Mouse (Mus musculus) left cerebral cortex, adult 18-20 months (tissue): ENCODE measurements around the gene Unc13d. TPM values are rescaled to one million over a fixed set of nuclear protein-coding genes. Genes with fewer than 3 reads are reported as not detected.
"Not testable (repeated sequence)": the region's sequence is repeated elsewhere in the genome, so short reads cannot be mapped to it uniquely, and the experiment has no call there.

Source experiments
- DNase-seq, 2 experiments: peaks; one replicate each; pipeline ENCODE4 v3.0.0; 2021 to 2022; ENCODE audit warnings: low spot score in 2 of 2, mixed read lengths in 1 of 2
- total RNA-seq, 2 experiments: library from RNA; stranded (reverse); gene quantifications; 2 replicates each; pipeline ENCODE4 v1.2.3; 2021

Unc13d gene
- total RNA-seq, 2 experiments from 2014 or later: 1.8 to 2.7 TPM

GRCm38 (mm10) chr11:116100839-116101238, 23.1 kb upstream of the Unc13d start:
- no peak for DNase-seq

DNA sequence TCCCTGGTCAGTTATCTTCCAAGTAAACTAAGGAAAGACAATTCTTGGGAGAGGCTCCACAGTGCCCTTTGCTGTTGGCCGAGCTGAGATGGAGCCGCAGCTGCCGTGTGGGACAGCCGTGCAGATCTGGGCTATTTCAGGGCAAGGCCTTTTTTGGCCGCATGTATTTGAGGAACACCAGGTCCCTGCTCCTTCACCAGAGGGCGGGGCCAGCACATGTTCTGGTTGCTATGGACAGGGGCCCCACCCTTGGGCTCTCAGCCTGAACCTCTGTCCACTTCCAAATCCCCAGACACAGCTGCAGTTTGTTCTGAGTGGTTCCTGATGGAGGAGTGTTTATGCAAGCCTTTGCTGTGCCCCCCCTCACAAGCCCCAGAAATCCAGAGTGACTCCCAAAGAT, 22.6 kb upstream of the Unc13d start:
- no peak for DNase-seq

DNA sequence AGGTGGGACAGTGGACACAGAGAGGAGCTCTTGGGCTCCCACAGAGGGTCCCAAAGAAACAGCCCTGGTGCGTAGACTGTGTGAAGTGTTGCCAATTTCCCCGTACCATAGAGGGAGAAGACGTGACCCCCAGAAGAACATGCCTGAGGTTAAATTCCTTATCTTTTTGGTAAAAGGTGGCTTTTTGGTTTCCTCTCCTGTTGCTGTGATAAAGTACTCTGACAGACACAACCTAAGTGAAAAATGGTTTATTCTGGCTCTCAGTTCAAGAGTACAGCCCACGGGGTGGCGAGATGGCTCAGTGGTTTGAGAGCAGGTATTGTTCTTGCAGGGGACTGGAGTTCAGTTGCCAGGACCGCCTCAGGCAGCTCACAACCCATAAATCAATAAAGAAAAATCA, 21.7 kb upstream of the Unc13d start:
- DNase-seq: no peak

DNA sequence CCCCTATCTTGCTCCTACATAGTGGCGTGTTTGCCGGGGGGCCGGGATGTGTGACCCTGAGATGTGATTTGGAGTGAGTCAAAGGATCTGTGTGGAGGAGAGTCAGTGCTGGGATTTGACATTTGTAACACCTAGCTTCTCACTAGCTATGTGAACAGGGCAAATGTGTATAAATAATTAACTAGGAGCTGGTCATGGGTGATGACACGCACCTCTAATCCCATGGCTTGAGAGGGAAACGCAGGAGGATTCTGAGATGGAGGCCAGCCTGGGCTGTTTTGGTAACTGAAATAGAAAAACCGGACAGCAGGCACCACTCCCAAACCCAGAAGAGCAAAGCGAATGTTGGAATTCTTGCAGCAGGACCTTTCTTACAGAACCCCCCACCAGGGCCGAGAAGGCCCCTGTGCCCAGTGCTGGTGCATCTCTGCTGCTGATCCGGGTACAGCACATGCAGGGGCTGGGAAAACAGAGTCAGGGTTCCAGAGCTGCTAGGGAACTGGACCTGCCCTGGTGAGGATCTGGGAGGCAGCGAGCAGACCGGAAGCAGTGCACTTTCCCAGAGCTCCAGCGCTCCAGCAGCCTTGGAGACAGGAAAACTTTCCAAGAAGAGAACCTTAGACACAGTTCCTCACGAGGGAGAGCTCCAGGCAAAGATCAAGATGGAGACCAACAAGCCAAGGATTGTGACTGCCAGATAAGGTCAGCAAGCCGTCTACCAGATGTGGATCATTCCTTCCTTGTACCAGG, 21.1 kb upstream of the Unc13d start:
- DNase-seq: no peak

GRCm38 (mm10) chr11:116096213-116097108, 18.7 kb upstream of the Unc13d start:
- no peak for DNase-seq

- no peak for DNase-seq
Observed at GRCm38 (mm10) chr11:116095573-116095972, 17.8 kb upstream of the Unc13d start.

DNA sequence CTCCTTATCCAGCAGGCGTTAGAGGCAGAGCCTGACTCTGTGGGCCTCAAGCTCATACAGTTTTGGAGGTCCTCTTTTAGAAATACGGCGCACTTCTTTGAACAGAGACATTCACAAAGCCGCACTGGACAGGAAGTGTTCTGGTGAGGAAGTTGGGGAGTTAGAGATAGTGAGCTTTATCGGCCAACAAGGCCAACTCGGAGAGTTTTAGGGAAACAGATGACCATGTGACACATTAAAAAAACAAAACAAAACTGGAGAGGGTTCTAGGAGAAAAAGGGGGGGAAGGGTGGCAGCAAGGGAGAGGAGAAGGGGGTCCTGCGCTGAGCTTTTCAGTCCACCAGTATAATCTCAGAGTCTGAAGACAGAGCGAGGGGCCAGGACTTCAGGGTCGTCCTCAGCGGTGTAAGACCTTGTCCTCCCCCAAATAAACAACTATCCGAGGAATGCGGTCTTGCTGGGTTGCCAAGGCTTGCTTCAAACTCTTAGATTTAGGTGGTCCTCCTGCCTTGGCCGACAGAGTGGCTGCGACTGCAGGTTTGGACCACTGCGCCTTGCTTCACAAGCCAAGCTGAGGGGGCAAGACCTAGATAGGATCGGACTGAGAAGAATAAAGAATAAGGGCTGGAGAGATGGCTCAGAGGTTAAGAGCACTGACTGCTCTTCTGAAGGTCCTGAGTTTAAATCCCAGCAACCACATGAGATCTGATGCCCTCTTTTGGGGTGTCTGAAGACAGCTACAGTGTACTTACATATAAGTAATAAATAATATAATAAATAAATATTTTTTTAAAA, 16.2 kb upstream of the Unc13d start:
- DNase-seq: no peak

GRCm38 (mm10) chr11:116092959-116093358, 15.2 kb upstream of the Unc13d start:
- not testable (repeated sequence) for DNase-seq

DNA sequence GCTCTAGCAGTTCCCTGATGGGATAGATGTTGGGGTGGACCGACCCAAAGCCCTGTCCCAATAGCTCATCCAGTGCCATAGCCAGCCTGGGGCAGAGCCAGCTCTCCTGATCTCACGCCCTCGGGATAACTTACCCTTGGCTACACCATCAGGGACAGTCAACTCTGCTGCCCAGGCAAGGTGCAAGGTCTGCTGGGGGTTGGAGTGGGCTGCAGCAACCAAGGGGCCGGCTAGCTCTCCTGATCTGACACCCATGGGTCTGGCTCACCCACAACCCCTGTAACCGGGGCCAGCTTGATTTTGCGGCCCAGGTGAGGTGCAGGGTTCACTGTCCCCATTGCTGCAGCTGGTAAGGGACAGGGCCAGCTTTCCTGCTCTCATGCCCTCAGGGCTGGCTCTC, 13.8 kb upstream of the Unc13d start:
- DNase-seq: no peak

- DNase-seq: no peak
Observed at GRCm38 (mm10) chr11:116089545-116089944, 11.8 kb upstream of the Unc13d start.

DNA sequence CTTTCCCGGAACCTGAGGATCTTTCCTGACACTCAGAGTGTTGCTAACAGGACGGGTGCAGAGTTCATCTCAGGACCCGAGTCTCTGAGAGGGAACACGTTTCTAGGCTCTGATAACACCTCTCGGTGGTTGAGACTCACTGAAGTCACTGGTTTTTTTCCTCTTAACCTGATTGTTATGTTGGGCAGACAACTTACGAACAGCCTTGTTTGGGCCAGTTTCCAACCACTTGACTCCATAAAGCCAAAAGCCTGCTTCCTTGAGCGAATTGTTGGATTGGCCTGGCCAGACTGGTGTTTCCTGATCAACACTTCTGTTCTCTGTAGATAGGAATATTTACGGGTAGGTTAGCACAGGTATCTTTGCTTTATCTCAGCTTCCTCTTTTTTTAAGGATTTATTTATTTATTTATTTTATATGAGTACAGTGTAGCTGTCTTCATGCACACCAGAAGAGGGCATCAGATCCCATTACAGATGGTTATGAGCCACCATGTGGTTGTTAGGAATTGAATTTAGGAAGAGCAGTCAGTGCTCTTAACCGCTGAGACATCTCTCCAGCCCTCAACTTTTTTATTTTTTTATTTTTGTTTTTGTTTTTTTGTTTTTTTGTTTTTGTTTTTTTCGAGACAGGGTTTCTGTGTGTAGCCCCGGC, 11.1 kb upstream of the Unc13d start:
- DNase-seq: no peak

DNA sequence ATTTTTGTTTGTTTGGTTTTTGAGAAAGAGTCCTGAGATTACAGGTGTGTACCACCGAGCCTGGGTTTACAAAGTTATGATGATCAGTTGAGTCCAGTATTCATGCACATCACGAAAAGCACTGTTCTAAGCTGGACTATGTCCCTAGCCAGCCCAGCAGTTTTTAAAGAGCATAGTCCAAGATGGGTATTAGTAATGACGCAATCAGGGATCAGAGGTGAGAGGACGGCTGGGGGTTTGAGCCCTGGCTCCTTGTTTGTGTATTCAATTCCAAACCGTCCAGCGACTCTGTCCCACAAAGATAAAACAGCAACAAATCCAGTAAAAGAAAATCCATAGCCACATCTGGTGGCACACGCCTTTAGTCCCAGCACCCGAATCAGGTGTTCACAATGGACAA, 10.4 kb upstream of the Unc13d start:
- no peak for DNase-seq

GRCm38 (mm10) chr11:116087194-116088130, 9.7 kb upstream of the Unc13d start:
- DNase-seq: peak; percentile 86 to 90

- DNase-seq: peak; percentile 95 to 98
Observed at GRCm38 (mm10) chr11:116086258-116087193, 8.8 kb upstream of the Unc13d start, which contains the start of gene Wbp2. Gene Wbp2 (minus strand): TSS chr11:116086995.

DNA sequence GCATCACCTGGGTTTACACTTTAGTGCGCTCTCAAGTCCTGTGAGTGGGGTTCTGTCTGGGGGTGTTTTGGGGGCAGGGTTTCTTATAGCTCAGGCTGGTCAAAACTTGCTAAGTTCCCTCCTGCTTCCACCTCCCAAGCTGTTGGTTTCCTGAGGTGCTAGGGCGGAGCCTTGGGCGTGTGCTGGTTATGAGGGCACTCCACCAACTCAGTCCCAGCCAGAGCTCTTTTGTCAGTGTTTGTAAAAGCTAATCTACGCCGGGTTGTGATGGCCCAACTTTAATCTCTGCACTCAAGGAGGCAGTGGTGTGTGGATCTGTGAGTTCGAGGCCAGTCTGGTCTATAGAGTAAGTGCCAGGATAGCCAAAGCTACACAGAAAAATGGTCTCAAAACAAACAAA, 6.4 kb upstream of the Unc13d start:
- DNase-seq: no peak

DNA sequence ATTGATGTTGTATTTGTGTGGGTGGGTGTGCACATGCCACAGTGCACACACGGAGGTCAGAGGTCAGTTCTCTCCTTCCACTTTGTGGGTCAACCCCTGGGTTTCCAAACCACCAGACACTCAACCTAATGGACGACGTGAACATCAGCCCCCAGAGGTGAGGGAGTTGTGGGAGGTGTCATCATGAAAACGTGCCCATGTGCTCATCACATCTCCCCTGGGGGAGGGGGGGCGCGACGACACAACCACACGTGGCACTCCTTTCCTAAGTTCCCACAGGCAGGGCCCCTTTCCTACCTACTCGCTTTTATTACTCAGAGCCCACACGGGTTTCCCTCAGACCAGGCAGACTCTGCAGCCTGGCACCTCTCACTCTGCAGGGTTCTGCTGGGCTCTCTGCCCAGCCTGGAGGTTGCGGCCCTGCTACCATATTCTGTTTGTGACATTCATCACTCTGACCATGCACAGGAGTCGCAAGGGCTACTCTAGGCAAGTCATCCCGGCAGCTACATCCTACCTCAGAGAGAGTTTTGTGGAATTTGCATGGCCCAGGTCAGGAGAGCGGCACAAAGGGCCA, 5.4 kb upstream of the Unc13d start:
- no peak for DNase-seq

DNA sequence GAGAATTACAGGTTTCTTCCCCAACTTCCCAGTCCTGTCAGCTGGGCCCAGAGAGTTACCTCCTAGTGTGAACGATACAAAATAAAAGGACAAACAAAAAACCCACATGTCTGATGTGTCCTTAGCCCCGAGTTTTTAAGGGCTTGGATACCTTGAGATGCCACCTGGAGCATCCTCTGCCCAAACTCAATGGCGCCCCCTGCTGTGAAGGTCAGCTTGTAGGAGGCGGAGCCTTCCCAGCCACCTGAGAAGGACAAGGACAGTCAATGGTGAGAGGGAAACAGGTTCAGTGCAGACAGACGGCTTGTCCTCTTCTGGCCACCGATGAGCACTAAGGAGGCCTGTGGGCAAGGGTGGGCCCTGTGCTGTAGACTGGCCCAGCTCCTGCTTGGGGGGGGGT, 3.3 kb upstream of the Unc13d start:
- DNase-seq: peak; percentile 50 to 61

- peak; percentile 79 to 87 for DNase-seq
Observed at GRCm38 (mm10) chr11:116079511-116079910, 1.8 kb upstream of the Unc13d start.
